Mouse (Mus musculus) ovary, adult 10 weeks (tissue): Measurements from ENCODE around the gene Sdhc. TPM values are rescaled to one million over a fixed set of nuclear protein-coding genes. Genes with fewer than 3 reads are reported as not detected.

Experiments used
- polyA plus RNA-seq: library from polyadenylated mRNA; stranded (reverse); fragments of 350-450 nt; fragmentation: Illumina TruSeq; extraction: RNeasy Lipid Tissue Mini Kit (QIAGEN cat#74804); gene quantifications from one replicate; pipeline ENCODE4 v1.2.3, GENCODE M21; 2014

Sdhc gene
- polyA plus RNA-seq, result 34.2 TPM

GRCm38 (mm10) chr1:171149974-171150760, at the start of gene Sdhc, which contains the start of gene Mpz:
TSS of gene Sdhc (minus strand) at chr1:171150603.
TSS of gene Mpz (plus strand) at chr1:171150711.

GRCm38 (mm10) chr1:171195887-171196397, 45.5 kb upstream of the Sdhc start, which contains the start of gene Pcp4l1:
TSS of gene Pcp4l1 (minus strand) at chr1:171196268.

DNA sequence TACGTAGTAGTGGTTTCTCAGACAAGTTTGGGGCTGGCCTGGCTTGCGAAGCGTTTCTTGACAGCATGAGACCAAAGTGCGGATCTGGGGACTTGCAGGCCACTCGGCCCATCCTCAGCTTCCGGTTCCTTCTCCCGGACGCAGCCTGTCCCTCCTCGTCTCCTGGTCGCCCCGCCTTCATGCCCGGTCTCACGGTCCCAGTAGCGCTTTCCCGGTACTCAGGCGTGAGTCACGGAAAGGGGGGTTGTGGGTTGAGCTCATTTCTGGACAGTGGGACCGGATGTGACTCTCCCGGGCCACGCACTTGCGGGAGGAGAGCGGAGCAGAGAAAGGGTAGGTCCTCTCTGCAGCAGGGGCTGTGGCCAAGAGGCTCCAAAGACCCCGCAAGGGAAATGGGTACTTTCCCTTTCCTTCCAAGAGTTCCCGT, 36.5 kb downstream of the Sdhc start, which contains the start of gene Cfap126:
Gene Cfap126, plus strand, starts transcription at position 46 of the 427 bp plus-strand sequence.

Other genes starting within 250 kb of the Sdhc start
- not detected for gene Fcrlb, start 237.7 kb downstream of the Sdhc start, polyA plus RNA-seq
- not detected for gene Fcrla, start 223.0 kb downstream of the Sdhc start, polyA plus RNA-seq
- gene Fcgr2b, start 174.1 kb downstream of the Sdhc start, polyA plus RNA-seq, result 64.5 TPM
- gene Fcgr4, start 131.7 kb downstream of the Sdhc start, polyA plus RNA-seq, result 8.4 TPM
- gene Fcgr3, start 85.7 kb downstream of the Sdhc start, polyA plus RNA-seq, result 17.0 TPM
- 5.6 TPM for gene Cfap126, start 36.7 kb downstream of the Sdhc start, polyA plus RNA-seq
- not detected for gene Mpz, start 108 bp upstream of the Sdhc start, polyA plus RNA-seq
- gene Pcp4l1, start 45.7 kb upstream of the Sdhc start, polyA plus RNA-seq, result 49.2 TPM
- not detected for gene Nr1i3, start 63.4 kb upstream of the Sdhc start, polyA plus RNA-seq
- gene Tomm40l, start 71.9 kb upstream of the Sdhc start, polyA plus RNA-seq, result 4.0 TPM
- not detected for gene Apoa2, start 74.5 kb upstream of the Sdhc start, polyA plus RNA-seq
- gene Fcer1g, start 83.8 kb upstream of the Sdhc start, polyA plus RNA-seq, result 46.0 TPM
- 5.0 TPM for gene Adamts4, start 99.8 kb upstream of the Sdhc start, polyA plus RNA-seq
- gene Ndufs2, start 100.8 kb upstream of the Sdhc start, polyA plus RNA-seq, result 37.5 TPM
- gene B4galt3, start 119.7 kb upstream of the Sdhc start, polyA plus RNA-seq, result 6.0 TPM
- 4.1 TPM for gene Ppox, start 130.6 kb upstream of the Sdhc start, polyA plus RNA-seq
- gene Usp21, start 137.4 kb upstream of the Sdhc start, polyA plus RNA-seq, result 24.1 TPM
- 64.0 TPM for gene Ufc1, start 144.4 kb upstream of the Sdhc start, polyA plus RNA-seq
- 16.5 TPM for gene Dedd, start 178.5 kb upstream of the Sdhc start, polyA plus RNA-seq
- 10.9 TPM for gene Nit1, start 195.0 kb upstream of the Sdhc start, polyA plus RNA-seq
- 27.6 TPM for gene Pfdn2, start 195.1 kb upstream of the Sdhc start, polyA plus RNA-seq
- gene Klhdc9, start 210.2 kb upstream of the Sdhc start, polyA plus RNA-seq, result 0.40 TPM
- 0.31 TPM for gene Nectin4, start 219.5 kb upstream of the Sdhc start, polyA plus RNA-seq
- 4.2 TPM for gene Arhgap30, start 238.4 kb upstream of the Sdhc start, polyA plus RNA-seq